Mouse (Mus musculus) ovary, postnatal 36 days (tissue): Measurements from ENCODE around the gene Sh3rf3.

Experiments
- DNase-seq: peaks from one replicate; pipeline ENCODE4 v3.0.0; 2022; ENCODE audit warnings: low spot score, mixed read lengths

The Sh3rf3 gene

GRCm38 (mm10) chr10:58813081-58813800 is at the start of gene Sh3rf3:
Gene Sh3rf3, plus strand, starts transcription at chr10:58813359.
- peak; percentile 41 for DNase-seq

- DNase-seq: no peak
Observed at GRCm38 (mm10) chr10:58788486-58789274, 24.5 kb upstream of the Sh3rf3 start.

GRCm38 (mm10) chr10:58797555-58797954 is 15.6 kb upstream of the Sh3rf3 start:
- DNase-seq: no peak

GRCm38 (mm10) chr10:58798156-58798555 is 15.0 kb upstream of the Sh3rf3 start:
- DNase-seq: no peak

GRCm38 (mm10) chr10:58800996-58801433 is 12.1 kb upstream of the Sh3rf3 start:
- DNase-seq: no peak

GRCm38 (mm10) chr10:58802391-58802790 is 10.8 kb upstream of the Sh3rf3 start:
- DNase-seq: no peak

- DNase-seq: no peak
Observed at GRCm38 (mm10) chr10:58807956-58808355, 5.2 kb upstream of the Sh3rf3 start.

- DNase-seq: no peak
Observed at GRCm38 (mm10) chr10:58810181-58810580, 3.0 kb upstream of the Sh3rf3 start.

- peak; percentile 80 for DNase-seq
Observed at GRCm38 (mm10) chr10:58812210-58813080, 714 bp upstream of the Sh3rf3 start.

GRCm38 (mm10) chr10:58813801-58814191 is 637 bp downstream of the Sh3rf3 start:
- DNase-seq: peak; percentile 12

- DNase-seq: no peak
Observed at GRCm38 (mm10) chr10:58814486-58814885, 1.3 kb downstream of the Sh3rf3 start.

- no peak for DNase-seq
Observed at GRCm38 (mm10) chr10:58824016-58824568, 10.9 kb downstream of the Sh3rf3 start.

GRCm38 (mm10) chr10:58829251-58830111 is 16.3 kb downstream of the Sh3rf3 start:
- DNase-seq: no peak

GRCm38 (mm10) chr10:58833146-58833545 is 20.0 kb downstream of the Sh3rf3 start:
- no peak for DNase-seq

- no peak for DNase-seq
Observed at GRCm38 (mm10) chr10:58833741-58834178, 20.6 kb downstream of the Sh3rf3 start.

GRCm38 (mm10) chr10:58836391-58836790 is 23.2 kb downstream of the Sh3rf3 start:
- DNase-seq: no peak

- DNase-seq: no peak
Observed at GRCm38 (mm10) chr10:58837504-58837903, 24.3 kb downstream of the Sh3rf3 start.

- no peak for DNase-seq
Observed at GRCm38 (mm10) chr10:58841945-58842344, 28.8 kb downstream of the Sh3rf3 start.

GRCm38 (mm10) chr10:58843100-58843499 is 29.9 kb downstream of the Sh3rf3 start:
- no peak for DNase-seq

- no peak for DNase-seq
Observed at GRCm38 (mm10) chr10:58848127-58848526, 35.0 kb downstream of the Sh3rf3 start.

GRCm38 (mm10) chr10:58848536-58848935 is 35.4 kb downstream of the Sh3rf3 start:
- DNase-seq: no peak
